Mouse (Mus musculus) sigmoid colon, adult 10 weeks (tissue): ENCODE measurements around the gene Pigg. TPM values are rescaled to one million over a fixed set of nuclear protein-coding genes. Genes with fewer than 3 reads are reported as not detected.

Experiments used
- polyA plus RNA-seq: library from polyadenylated mRNA; stranded (reverse); fragments of 350-450 nt; fragmentation: Illumina TruSeq; extraction: RNeasy Lipid Tissue Mini Kit (QIAGEN cat#74804); gene quantifications from one replicate; pipeline ENCODE4 v1.2.3, GENCODE M21; 2014; ENCODE audit warnings: low read depth, low replicate concordance

Pigg gene
- 27.7 TPM for polyA plus RNA-seq

DNA sequence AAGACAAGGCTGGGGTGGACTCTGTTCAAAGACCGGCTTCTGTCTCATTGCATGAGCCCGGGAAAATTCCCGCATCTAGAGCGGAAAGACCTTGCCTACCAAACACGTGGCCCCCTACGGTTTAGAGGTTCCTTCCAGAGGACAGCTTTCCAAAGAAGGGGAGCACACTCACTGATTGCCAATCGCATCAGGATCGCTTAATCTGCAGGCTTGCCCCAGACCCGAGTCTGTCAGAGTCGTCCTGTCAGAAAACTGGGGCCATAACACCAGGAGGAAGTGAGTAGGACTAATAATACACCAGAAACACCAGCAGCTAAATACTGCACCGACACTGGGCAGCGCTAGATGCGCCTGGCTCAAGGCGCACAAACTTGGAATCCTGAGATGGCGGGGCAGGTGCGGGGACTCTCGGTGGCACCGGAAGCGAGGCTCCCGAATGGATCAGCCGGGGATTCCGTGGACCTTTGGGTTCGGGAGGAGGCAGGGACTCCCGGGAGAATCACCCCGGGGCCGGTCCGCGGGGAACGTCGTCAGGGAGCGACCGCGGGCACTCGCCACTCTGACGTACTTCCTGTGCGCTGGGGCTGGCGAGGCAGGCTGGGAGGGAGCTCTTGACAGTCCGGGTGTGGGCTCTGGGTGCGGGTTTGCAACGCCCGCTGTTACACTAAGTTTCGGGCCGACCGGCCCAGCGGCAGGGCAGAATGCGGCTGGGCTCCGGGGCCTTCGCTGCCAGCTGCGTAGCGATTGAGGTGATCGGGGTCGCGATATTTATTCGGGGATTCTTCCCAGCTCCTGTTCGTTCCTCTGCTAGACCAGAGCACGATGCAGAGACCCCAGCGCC, at the start of gene Pigg:
Pigg (plus strand) TSS at position 386 of the 841 bp plus-strand sequence.

GRCm38 (mm10) chr5:108268127-108269062, 44.0 kb upstream of the Pigg start, which contains the start of gene Dr1:
Dr1 (plus strand) TSS chr5:108268897.

DNA sequence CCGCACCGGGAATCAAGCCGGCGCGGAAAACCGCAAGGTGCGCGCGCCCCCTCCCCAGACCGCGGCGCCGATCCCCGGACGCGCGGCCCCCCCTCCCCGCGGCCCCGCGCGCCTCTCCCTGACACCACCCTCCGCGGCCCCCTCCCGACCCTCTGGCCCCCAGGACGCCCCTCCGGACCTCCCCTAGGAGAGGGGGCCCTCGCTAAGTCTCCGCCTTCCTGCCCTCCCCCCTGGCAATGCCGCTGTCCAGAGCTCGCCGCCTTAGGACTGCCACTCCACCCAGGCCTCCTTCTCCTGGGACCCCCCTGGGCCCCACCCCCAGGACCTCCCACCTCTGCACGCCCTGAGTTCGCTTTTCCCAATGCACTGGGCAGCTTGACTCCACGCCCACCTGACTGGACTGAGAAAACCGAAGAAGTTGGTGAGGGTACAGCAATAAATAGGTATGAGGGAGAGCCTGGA, 55.5 kb downstream of the Pigg start, which contains the start of gene Gm42517:
Gm42517 (minus strand) TSS at position 52 of the 462 bp plus-strand sequence.

DNA sequence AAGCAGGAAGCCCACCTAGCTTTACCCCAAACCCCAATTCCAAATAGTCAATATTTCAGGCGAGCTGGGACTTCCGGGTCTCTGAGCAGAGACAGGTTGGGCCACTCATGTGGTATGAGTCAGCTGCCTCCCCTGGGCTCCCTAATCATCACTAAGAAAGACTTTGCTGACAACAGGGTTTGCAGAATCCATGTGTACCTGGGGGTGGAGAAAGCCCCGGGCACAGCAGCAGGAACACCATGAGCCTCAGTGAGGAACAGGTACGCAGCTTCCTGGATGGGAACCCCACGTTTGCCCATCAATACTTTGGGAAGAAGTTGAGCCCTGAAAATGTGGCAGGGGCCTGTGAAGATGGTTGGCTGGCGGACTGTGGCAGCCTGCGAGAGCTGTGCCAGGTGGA, 75.8 kb downstream of the Pigg start, which contains the start of gene Pde6b:
Pde6b (plus strand) TSS at position 191 of the 400 bp plus-strand sequence.

Other genes starting within 250 kb of the Pigg start
- gene Mtf2, start 246.9 kb upstream of the Pigg start, polyA plus RNA-seq = 106 TPM
- 101 TPM for gene Tmed5, start 180.0 kb upstream of the Pigg start, polyA plus RNA-seq
- gene Ccdc18, start 179.7 kb upstream of the Pigg start, polyA plus RNA-seq = 7.9 TPM
- gene Dr1, start 43.7 kb upstream of the Pigg start, polyA plus RNA-seq = 133 TPM
- gene Gm42517, start 55.3 kb downstream of the Pigg start, polyA plus RNA-seq = not detected
- not detected for gene Pde6b, start 75.8 kb downstream of the Pigg start, polyA plus RNA-seq
- gene Atp5k, start 121.8 kb downstream of the Pigg start, polyA plus RNA-seq = 78.0 TPM
- gene Mfsd7a, start 136.3 kb downstream of the Pigg start, polyA plus RNA-seq = 5.7 TPM
- 50.9 TPM for gene Pcgf3, start 148.6 kb downstream of the Pigg start, polyA plus RNA-seq
- 0.38 TPM for gene Cplx1, start 237.4 kb downstream of the Pigg start, polyA plus RNA-seq